Mouse (Mus musculus): Measurements from ENCODE around the gene Tut4.

DNA sequence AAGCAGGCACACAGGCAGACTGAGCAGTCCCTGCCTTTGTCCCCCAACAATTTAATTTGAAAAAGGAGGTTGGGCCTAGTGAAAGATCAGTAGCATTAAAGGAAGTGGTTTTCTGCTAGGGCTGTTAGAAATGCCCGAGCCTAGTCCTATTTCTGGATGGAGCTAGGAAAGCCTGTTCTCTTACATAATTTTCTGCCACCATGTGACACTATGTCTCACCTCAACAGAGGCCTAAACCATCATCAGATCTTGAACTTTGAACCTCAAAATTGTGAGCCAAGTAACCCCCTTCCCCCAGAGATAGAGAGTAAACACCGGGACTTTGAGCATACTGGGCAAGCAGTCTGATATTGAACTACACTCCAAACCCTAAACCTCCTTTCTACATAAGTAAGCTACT is 3.2 kb upstream of the Tut4 start:
- TF ChIP-seq CTCF (IDR thresholded peaks at IDR 0.05; ENCODE audit: low read depth) (no peak), EP300 (IDR thresholded peaks at IDR 0.05; ENCODE audit: low read depth) (no peak)

Data from liver, embryonic 14.5 days (tissue).